Mouse (Mus musculus) splenic B cell, adult 2 months (primary cell): Measurements from ENCODE around the gene Ntn4.

Experiments used
- DNase-seq: peaks from one replicate; pipeline ENCODE4 v3.0.0-alpha.2; 2011; ENCODE audit warnings: low read depth, low spot score
- H3K27me3 ChIP-seq: 2 replicates; pipeline ENCODE4 v1.6.1; 2012; ENCODE audit warnings: mild to moderate bottlenecking, low read length, moderate library complexity, mixed read lengths; ENCODE audit not compliant: control insufficient read depth, poor library complexity, insufficient read depth, severe bottlenecking
- H3K36me3 ChIP-seq: 2 replicates; pipeline ENCODE4 v1.6.1; 2012; ENCODE audit warnings: mild to moderate bottlenecking, low read length, moderate library complexity, mixed read lengths; ENCODE audit not compliant: control insufficient read depth, poor library complexity, insufficient read depth, severe bottlenecking

Gene Ntn4

GRCm38 (mm10) chr10:93709536-93709935 is 69.1 kb downstream of the Ntn4 start:
- Histone ChIP-seq H3K27me3 (no peaks in the 10 kb centered on the region), H3K36me3 (no peaks in the 10 kb centered on the region)
- DNase-seq = no peak

GRCm38 (mm10) chr10:93721625-93722337 is 81.3 kb downstream of the Ntn4 start:
- Histone ChIP-seq H3K36me3 (no peaks in the 10 kb centered on the region), H3K27me3 (no peaks in the 10 kb centered on the region)
- no peak for DNase-seq

GRCm38 (mm10) chr10:93723942-93724542 is 83.6 kb downstream of the Ntn4 start:
- Histone ChIP-seq H3K27me3 (no peaks in the 10 kb centered on the region), H3K36me3 (no peaks in the 10 kb centered on the region)
- DNase-seq = no peak

GRCm38 (mm10) chr10:93728131-93728530 is 87.7 kb downstream of the Ntn4 start:
- no peak for DNase-seq
- Histone ChIP-seq H3K36me3 (no peaks in the 10 kb centered on the region), H3K27me3 (no peaks in the 10 kb centered on the region)

GRCm38 (mm10) chr10:93730514-93730913 is 90.0 kb downstream of the Ntn4 start:
- no peaks in the 10 kb centered on the region for H3K27me3 ChIP-seq
- no peak for DNase-seq
- no peaks in the 10 kb centered on the region for H3K36me3 ChIP-seq

- DNase-seq = no peak
- no peaks in the 10 kb centered on the region for H3K36me3 ChIP-seq
- H3K27me3 ChIP-seq = no peaks in the 10 kb centered on the region
Measured at GRCm38 (mm10) chr10:93731248-93731691, 90.8 kb downstream of the Ntn4 start.

GRCm38 (mm10) chr10:93736114-93736645 is 95.7 kb downstream of the Ntn4 start:
- no peak for DNase-seq
- Histone ChIP-seq H3K36me3 (no peaks in the 10 kb centered on the region), H3K27me3 (no peaks in the 10 kb centered on the region)

- no peaks in the 10 kb centered on the region for H3K36me3 ChIP-seq
- no peaks in the 10 kb centered on the region for H3K27me3 ChIP-seq
- DNase-seq = no peak
Measured at GRCm38 (mm10) chr10:93737080-93737479, 96.6 kb downstream of the Ntn4 start.

GRCm38 (mm10) chr10:93741446-93742096 is 101.1 kb downstream of the Ntn4 start:
- Histone ChIP-seq H3K27me3 (no peaks in the 10 kb centered on the region), H3K36me3 (no peaks in the 10 kb centered on the region)
- DNase-seq = no peak

GRCm38 (mm10) chr10:93742097-93742446 is 101.6 kb downstream of the Ntn4 start:
- Histone ChIP-seq H3K36me3 (no peaks in the 10 kb centered on the region), H3K27me3 (no peaks in the 10 kb centered on the region)
- no peak for DNase-seq

GRCm38 (mm10) chr10:93742598-93742997 is 102.1 kb downstream of the Ntn4 start:
- DNase-seq = no peak
- H3K27me3 ChIP-seq = no peaks in the 10 kb centered on the region
- H3K36me3 ChIP-seq = no peaks in the 10 kb centered on the region

GRCm38 (mm10) chr10:93749267-93750192 is 109.0 kb downstream of the Ntn4 start:
- no peak for DNase-seq
- no peaks in the 10 kb centered on the region for H3K27me3 ChIP-seq

GRCm38 (mm10) chr10:93751302-93751701 is 110.8 kb downstream of the Ntn4 start:
- no peak for DNase-seq
- Histone ChIP-seq H3K36me3 (no peaks in the 10 kb centered on the region), H3K27me3 (no peaks in the 10 kb centered on the region)

More at GRCm38 (mm10) chr10:93749267-93750192, 109.0 kb downstream of the Ntn4 start:
- H3K36me3 ChIP-seq = no peaks in the 10 kb centered on the region

GRCm38 (mm10) chr10:93753711-93754391 is 113.4 kb downstream of the Ntn4 start:
- DNase-seq = no peak
- no peaks in the 10 kb centered on the region for H3K27me3 ChIP-seq
- no peaks in the 10 kb centered on the region for H3K36me3 ChIP-seq
